8 mouse cellular contexts compared by ENCODE assay signal in genomic region chr17:70835071-70835790, GRCm38 (mm10). TPM values are rescaled to one million over a fixed set of nuclear protein-coding genes. Genes with fewer than 3 reads are reported as not detected.
DNase-seq lines count a peak whose midpoint lies in the region; ATAC-seq and TF ChIP-seq lines count a peak whose summit lies in the region.

No protein-coding gene starts in this region.

- H3K9ac ChIP-seq in kidney, embryonic 15.5 days: peak overlapping the region; percentile 53; the same call in 1 of the 2 replicates
- peak overlapping the region; percentile 66 for H3K9ac ChIP-seq in hindbrain, embryonic 16.5 days (ENCODE audit: low read depth, low read length)
- peak overlapping the region; percentile 39 for H3K9ac ChIP-seq in midbrain, embryonic 15.5 days

- TF ChIP-seq CTCF in cortical plate, adult 2 months (IDR thresholded peaks at IDR 0.05; ENCODE audit: extremely low read depth, insufficient read depth, low read length): no peak

- peaks cover 20% of the 10 kb centered on the region for H3K4me1 ChIP-seq in kidney, embryonic 15.5 days
- H3K4me1 ChIP-seq in cortical plate, adult 2 months (ENCODE audit: control insufficient read depth, insufficient read depth, low read length): no peaks in the 10 kb centered on the region; the same call in 1 of the 2 replicates
- peaks cover 11% of the 10 kb centered on the region for H3K4me1 ChIP-seq in hindbrain, embryonic 16.5 days (ENCODE audit: control insufficient read depth, insufficient read depth, low read depth, low read length)
- peaks cover 12% of the 10 kb centered on the region for H3K4me1 ChIP-seq in midbrain, embryonic 15.5 days

- H3K4me2 ChIP-seq in kidney, embryonic 15.5 days: peak overlapping the region; percentile 90
- peak overlapping the region; percentile 96 for H3K4me2 ChIP-seq in hindbrain, embryonic 16.5 days (ENCODE audit: low read length)
- peak overlapping the region; percentile 75 for H3K4me2 ChIP-seq in midbrain, embryonic 15.5 days

- no peak for TF ChIP-seq POLR2A in cortical plate, adult 2 months (IDR thresholded peaks at IDR 0.05; ENCODE audit: extremely low read depth, insufficient read depth, low read length)

- 8% methylated on average over 10 of the region's 10 CpGs for WGBS in kidney, embryonic 15.5 days
- WGBS in hindbrain, embryonic 16.5 days: 3% methylated on average over 10 of the region's 10 CpGs
- WGBS in midbrain, embryonic 15.5 days: under 1% methylated on average over 10 of the region's 10 CpGs

- peak overlapping the region; percentile 48 for H3K4me3 ChIP-seq in kidney, embryonic 15.5 days (replicated peaks)
- peak overlapping the region; percentile 26; the same call in 1 of the 2 replicates for H3K4me3 ChIP-seq in cortical plate, adult 2 months (ENCODE audit: insufficient read depth, low read length)
- peak overlapping the region; percentile 48 for H3K4me3 ChIP-seq in hindbrain, embryonic 16.5 days (ENCODE audit: low read length)
- peak overlapping the region; percentile 41 for H3K4me3 ChIP-seq in midbrain, embryonic 15.5 days

- DNase-seq in kidney, postnatal 4 days: no peak
- no peak for DNase-seq in layer of hippocampus, adult 8-10 months (ENCODE audit: low spot score in 2 of 2)
- DNase-seq in c-Kit-positive CD71-positive TER-119-positive erythroid progenitor cells, embryonic 14.5 days (ENCODE audit: low spot score): no peak
- no peak for DNase-seq in thymus, postnatal 36 days

- no peak for ATAC-seq in kidney, embryonic 15.5 days (replicated peaks; ENCODE audit: low FRiP score)
- no peak for ATAC-seq in hindbrain, embryonic 16.5 days
- ATAC-seq in midbrain, embryonic 15.5 days (replicated peaks): peak; percentile 38

- H3K36me3 ChIP-seq in kidney, embryonic 15.5 days: peaks cover 16% of the 10 kb centered on the region
- no peaks in the 10 kb centered on the region for H3K36me3 ChIP-seq in hindbrain, embryonic 16.5 days (ENCODE audit: control insufficient read depth, insufficient read depth, low read length)
- H3K36me3 ChIP-seq in midbrain, embryonic 15.5 days (replicated peaks): no peaks in the 10 kb centered on the region

- 0 out of 2 replicates have a peak overlapping the region, but pooled peaks have one; percentile 48 for H3K27ac ChIP-seq in kidney, embryonic 15.5 days
- no peak overlapping the region; the same call in 1 of the 2 replicates for H3K27ac ChIP-seq in cortical plate, adult 2 months (ENCODE audit: insufficient read depth, low read length)
- no peak overlapping the region for H3K27ac ChIP-seq in hindbrain, embryonic 16.5 days (ENCODE audit: low read depth, low read length)
- H3K27ac ChIP-seq in midbrain, embryonic 15.5 days: no peak overlapping the region

- no peaks in the 10 kb centered on the region for H3K27me3 ChIP-seq in kidney, embryonic 15.5 days
- no peaks in the 10 kb centered on the region for H3K27me3 ChIP-seq in hindbrain, embryonic 16.5 days (replicated peaks; ENCODE audit: control insufficient read depth, insufficient read depth, low read length)
- H3K27me3 ChIP-seq in midbrain, embryonic 15.5 days (replicated peaks): 0 out of 2 replicates have a peak, but pooled peaks cover 3% of the 10 kb centered on the region

- H3K9me3 ChIP-seq in kidney, embryonic 15.5 days (replicated peaks): no peaks in the 10 kb centered on the region
- H3K9me3 ChIP-seq in hindbrain, embryonic 16.5 days (ENCODE audit: control insufficient read depth, low read length): no peaks in the 10 kb centered on the region
- no peaks in the 10 kb centered on the region for H3K9me3 ChIP-seq in midbrain, embryonic 15.5 days

RNA-seq across cellular contexts. Expression of gene Tgif1, which starts 18.1 kb away (rescaled TPM):
- polyA plus RNA-seq in kidney, embryonic 15.5 days (2015; fragmentation: Nextera tagmentation; extraction: Ambion mirVana): 87.9 and 89.6 TPM in 2 replicates
- polyA plus RNA-seq in cortical plate, adult 2 months (2012; rRNA removed): 2.2 and 3.3 TPM in 2 replicates
- 13.2 and 14.5 TPM in 2 replicates for polyA plus RNA-seq in hindbrain, embryonic 16.5 days (2015; fragmentation: Nextera tagmentation; extraction: Ambion mirVana)
- polyA plus RNA-seq in midbrain, embryonic 15.5 days (2015; fragmentation: Nextera tagmentation; extraction: Ambion mirVana): 11.4 and 11.5 TPM in 2 replicates
- total RNA-seq in layer of hippocampus, adult 8-10 months (2022): 1 to 10 TPM; 1.8 to 9.1 (median 5.3) TPM
